ENCODE assay signal across 8 mouse cellular contexts in genomic region chr12:73583813-73584609, GRCm38 (mm10). TPM values are rescaled to one million over a fixed set of nuclear protein-coding genes. Genes with fewer than 3 reads are reported as not detected.
A peak's percentile ranks its signal among the peaks of the same experiment; 100 is the strongest.
DNase-seq lines count a peak whose midpoint lies in the region; ATAC-seq and TF ChIP-seq lines count a peak whose summit lies in the region.

No protein-coding gene starts in this region.

- H3K9ac ChIP-seq in heart, embryonic 11.5 days (ENCODE audit: low read depth, low read length) = peak overlapping the region; percentile 91
- peak overlapping the region; percentile 90 for H3K9ac ChIP-seq in kidney, embryonic 16.5 days (replicated peaks; ENCODE audit: low read length)

- H3K4me1 ChIP-seq in heart, embryonic 11.5 days (ENCODE audit: control insufficient read depth, insufficient read depth, low read length) = no peaks in the 10 kb centered on the region
- peaks cover 12% of the 10 kb centered on the region for H3K4me1 ChIP-seq in kidney, embryonic 16.5 days (ENCODE audit: insufficient read depth, low read length)

- TF ChIP-seq CTCF in gastrocnemius, adult 2 months (IDR thresholded peaks at IDR 0.05) = peak; percentile 42

- H3K36me3 ChIP-seq in heart, embryonic 11.5 days (ENCODE audit: control insufficient read depth, insufficient read depth, low read length) = no peaks in the 10 kb centered on the region
- no peaks in the 10 kb centered on the region for H3K36me3 ChIP-seq in kidney, embryonic 16.5 days (ENCODE audit: insufficient read depth, low read length)

- peak; percentile 26 for DNase-seq in gastrocnemius, adult 2 months
- DNase-seq in gastrocnemius, adult 8-10 months (ENCODE audit: low spot score in 2 of 2) = no peak
- DNase-seq in lung, postnatal 36 days = peak; percentile 76
- peak; percentile 50 for DNase-seq in testis, postnatal 10 days (ENCODE audit: low spot score)
- no peak for DNase-seq in left cerebral cortex, adult 11 months (ENCODE audit: low spot score)

- peak; percentile 39 for ATAC-seq in common myeloid progenitor, adult 5-6 weeks (replicated peaks; ENCODE audit: low read depth, poor library complexity, severe bottlenecking)
- peak; percentile 62 for ATAC-seq in heart, embryonic 11.5 days (replicated peaks; ENCODE audit: insufficient number of reproducible peaks, low FRiP score, low TSS enrichment)
- peak; percentile 65 for ATAC-seq in kidney, embryonic 16.5 days (ENCODE audit: low FRiP score, low TSS enrichment)

- WGBS in heart, embryonic 11.5 days (ENCODE audit: insufficient replicate concordance) = 3% methylated on average over 33 of the region's 33 CpGs
- WGBS in kidney, embryonic 16.5 days = 7% methylated on average over 33 of the region's 33 CpGs

- H3K9me3 ChIP-seq in heart, embryonic 11.5 days (replicated peaks; ENCODE audit: control insufficient read depth, low read length) = no peaks in the 10 kb centered on the region
- no peaks in the 10 kb centered on the region for H3K9me3 ChIP-seq in kidney, embryonic 16.5 days (ENCODE audit: low read length)

- H3K4me2 ChIP-seq in heart, embryonic 11.5 days = peak overlapping the region; percentile 85
- H3K4me2 ChIP-seq in kidney, embryonic 16.5 days (replicated peaks; ENCODE audit: low read depth, low read length) = peak overlapping the region; percentile 85

- intact Hi-C loops in gastrocnemius, adult 2 months (cut with DNase I) = no loop called here

- H3K27me3 ChIP-seq in heart, embryonic 11.5 days (ENCODE audit: control insufficient read depth, insufficient read depth, low read length) = peaks cover 9% of the 10 kb centered on the region; the same call in 1 of the 2 replicates
- H3K27me3 ChIP-seq in kidney, embryonic 16.5 days (ENCODE audit: insufficient read depth, low read length) = peaks cover 25% of the 10 kb centered on the region

- H3K27ac ChIP-seq in gastrocnemius, adult 2 months = peak overlapping the region; percentile 91
- peak overlapping the region; percentile 82 for H3K27ac ChIP-seq in heart, embryonic 11.5 days (ENCODE audit: low read depth, low read length)
- peak overlapping the region; percentile 65 for H3K27ac ChIP-seq in kidney, embryonic 16.5 days (ENCODE audit: low read length)

- peak overlapping the region; percentile 87 for H3K4me3 ChIP-seq in gastrocnemius, adult 2 months
- H3K4me3 ChIP-seq in heart, embryonic 11.5 days (ENCODE audit: low read depth, low read length) = peak overlapping the region; percentile 79
- H3K4me3 ChIP-seq in kidney, embryonic 16.5 days (ENCODE audit: low read length) = peak overlapping the region; percentile 80

RNA-seq across cellular contexts. Expression of gene Prkch, which starts 0.6 kb away (rescaled TPM):
- total RNA-seq in gastrocnemius, adult 2 months (2021) = 1 to 10 TPM; 5.5 to 7.6 TPM
- total RNA-seq in gastrocnemius, adult 8-10 months (2022) = 1 to 10 TPM; 4.3 to 5.8 (median 4.9) TPM
- total RNA-seq in common myeloid progenitor, adult 5-6 weeks (2017) = 15.9 and 18.0 TPM in 2 replicates
- polyA plus RNA-seq in heart, embryonic 11.5 days (2014; fragmentation: Nextera tagmentation; extraction: Ambion mirVana) = 16.2 and 16.7 TPM in 2 replicates
- 9.8 and 10.5 TPM in 2 replicates for polyA plus RNA-seq in kidney, embryonic 16.5 days (2015; fragmentation: Nextera tagmentation; extraction: Ambion mirVana)

RNA-seq across cellular contexts. Expression of gene Tmem30b, which starts 37.8 kb away (rescaled TPM):
- total RNA-seq in gastrocnemius, adult 2 months (2021) = under 1 TPM; 0.26 to 0.50 TPM
- under 1 TPM; 0.24 to 0.52 (median 0.36) TPM for total RNA-seq in gastrocnemius, adult 8-10 months (2022)
- 0.46 TPM in 1 of 2 replicates, not detected in the other for total RNA-seq in common myeloid progenitor, adult 5-6 weeks (2017)
- polyA plus RNA-seq in heart, embryonic 11.5 days (2014; fragmentation: Nextera tagmentation; extraction: Ambion mirVana) = 0.30 TPM in 2 replicates
- 12.7 and 14.6 TPM in 2 replicates for polyA plus RNA-seq in kidney, embryonic 16.5 days (2015; fragmentation: Nextera tagmentation; extraction: Ambion mirVana)

Comparison
In these comparisons a context has a peak if more than half of its experiments do, and no peak if none do; other contexts are left out.
1. DNase-seq: peak in gastrocnemius, adult 2 months (single experiment), lung, postnatal 36 days (single experiment) and testis, postnatal 10 days (single experiment); none in gastrocnemius, adult 8-10 months (0 of 2) and left cerebral cortex, adult 11 months (single experiment).
2. Peak in every context shown above with its lines, with median percentiles within 50 percentile points of each other: H3K27ac ChIP-seq, H3K4me3 ChIP-seq and ATAC-seq.